Mouse (Mus musculus) embryonic fibroblast, embryonic 13.5 days (primary cell): ENCODE data around the gene Rspo1.

Experiments
- CTCF ChIP-seq: IDR thresholded peaks from 2 replicates; pipeline ENCODE4 v1.5.1; 2011; ENCODE audit warnings: mild to moderate bottlenecking, control low read depth, low read length, moderate library complexity, borderline replicate concordance; ENCODE audit not compliant: insufficient read depth
- POLR2A ChIP-seq: IDR thresholded peaks from 2 replicates; pipeline ENCODE4 v1.6.1; 2011; ENCODE audit warnings: low read depth, mild to moderate bottlenecking, control low read depth, low read length, moderate library complexity

DNA sequence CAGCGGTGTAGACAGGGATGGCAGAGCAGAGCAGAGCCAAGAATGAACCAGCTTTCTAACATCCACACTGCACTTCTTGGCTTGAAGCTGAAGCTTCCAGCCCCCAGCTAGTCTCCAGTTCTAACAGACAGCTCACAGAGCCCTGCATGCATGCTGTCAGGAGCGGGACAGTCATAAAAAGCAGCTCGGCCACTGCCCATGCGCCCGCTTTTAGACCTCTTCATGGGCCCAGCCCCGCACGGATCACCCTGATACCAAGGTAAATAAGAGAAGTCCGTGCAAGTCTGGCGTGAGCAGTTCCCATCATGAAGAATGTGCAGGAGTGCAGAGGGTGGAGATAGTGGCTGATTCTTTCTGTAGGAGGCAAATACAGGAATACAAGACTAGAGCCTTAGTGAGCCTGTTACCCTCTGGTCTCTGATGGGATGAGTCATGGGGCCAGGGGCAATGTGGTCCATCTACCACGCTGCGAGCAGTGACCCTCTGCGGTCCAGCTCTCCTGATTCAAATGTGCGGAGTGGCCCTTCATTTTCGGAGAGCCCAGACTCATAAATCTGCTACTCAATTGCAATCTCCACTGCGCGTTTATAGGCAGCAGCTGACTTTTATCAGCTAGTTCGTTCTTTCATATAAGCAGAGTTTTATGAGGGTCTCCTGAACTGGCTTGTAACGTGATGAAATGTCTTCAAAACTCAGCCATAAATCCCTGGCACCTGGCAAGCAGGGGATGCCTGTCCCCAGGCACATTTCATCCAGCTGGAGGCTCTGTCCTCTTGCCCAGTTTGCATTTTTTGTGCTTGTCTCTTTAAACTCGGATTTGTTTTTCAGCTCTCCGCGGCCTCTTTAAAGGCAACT lies 35.8 kb upstream of the Rspo1 start:
- no peak for TF ChIP-seq POLR2A
- no peak for TF ChIP-seq CTCF
